Mouse (Mus musculus) brain, embryonic 14.5 days (tissue): ENCODE data around the gene Tuba1c.

ENCODE experiments used
- CTCF ChIP-seq: fragments of 200-500 bp; IDR thresholded peaks from 2 replicates; pipeline ENCODE4 v1.5.1; 2012; ENCODE audit warnings: inconsistent platforms, mild to moderate bottlenecking, moderate library complexity, borderline replicate concordance; ENCODE audit not compliant: insufficient read depth, insufficient read length; ENCODE audit errors: extremely low read depth
- POLR2A ChIP-seq: fragments of 200-500 bp; IDR thresholded peaks from 2 replicates; pipeline ENCODE4 v1.6.1; 2012; ENCODE audit warnings: mild to moderate bottlenecking, inconsistent platforms, borderline replicate concordance; ENCODE audit not compliant: poor library complexity, insufficient read depth, insufficient read length, severe bottlenecking; ENCODE audit errors: extremely low read depth

DNA sequence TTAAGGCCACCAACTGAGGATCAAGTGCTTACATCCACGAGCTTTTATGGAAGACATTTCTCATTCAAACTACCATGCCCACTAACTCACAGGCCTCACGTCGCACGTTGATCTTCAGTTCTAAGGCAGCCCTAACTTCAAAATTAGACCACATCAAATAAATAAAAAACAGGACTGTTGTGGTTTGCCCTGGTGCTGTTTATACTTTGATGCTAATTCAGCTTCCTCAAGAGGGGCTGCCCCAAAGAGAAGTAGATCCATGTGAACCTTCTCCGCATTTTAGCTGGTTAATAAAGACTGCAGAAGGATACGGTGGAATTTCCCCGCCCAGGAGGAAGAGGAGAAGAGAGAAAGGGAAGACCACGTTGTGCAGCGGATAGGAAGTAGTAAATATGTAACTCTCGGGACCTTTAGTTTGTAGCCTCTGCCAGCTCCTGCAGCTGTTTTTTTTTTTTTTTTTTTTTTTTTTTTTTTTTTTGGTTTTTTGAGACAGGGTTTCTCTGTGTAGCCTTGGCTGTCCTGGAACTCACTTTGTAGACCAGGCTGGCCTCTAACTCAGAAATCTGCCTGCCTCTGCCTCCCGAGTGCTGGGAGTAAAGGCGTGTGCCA lies 36.0 kb downstream of the Tuba1c start:
- TF ChIP-seq POLR2A = no peak
- TF ChIP-seq CTCF = no peak
